8 mouse cellular contexts compared by ENCODE assay signal in genomic region chr11:44211871-44212441, GRCm38 (mm10).
DNase-seq lines count a peak whose midpoint lies in the region; ATAC-seq and TF ChIP-seq lines count a peak whose summit lies in the region.

No protein-coding gene starts in this region.

- no peak overlapping the region for H3K9ac ChIP-seq in ES-Bruce4 (ENCODE audit: low read depth, poor library complexity, severe bottlenecking)
- no peak overlapping the region for H3K9ac ChIP-seq in kidney, postnatal 0 days (ENCODE audit: low read depth, low read length)

- no peaks in the 10 kb centered on the region for H3K36me3 ChIP-seq in ES-Bruce4 (ENCODE audit: control insufficient read depth, insufficient read depth, low read length, poor library complexity, severe bottlenecking)
- H3K36me3 ChIP-seq in kidney, postnatal 0 days (ENCODE audit: insufficient read depth, low read length): no peaks in the 10 kb centered on the region

- 41% methylated on average over 9 of the region's 9 CpGs for WGBS in kidney, postnatal 0 days

- TF ChIP-seq CTCF in ES-Bruce4 (IDR thresholded peaks at IDR 0.05; ENCODE audit: low read depth, low read length): peak; percentile 57
- TF ChIP-seq CTCF in kidney, postnatal 0 days (IDR thresholded peaks at IDR 0.05; ENCODE audit: low read depth): peak; percentile 87

- TF ChIP-seq POLR2A in ES-Bruce4 (IDR thresholded peaks at IDR 0.05; ENCODE audit: insufficient read depth, low read length): no peak

- peak; percentile 46; the same call in 1 of the 2 replicates for ATAC-seq in kidney, postnatal 0 days (replicated peaks; ENCODE audit: low FRiP score, low read depth)

- H3K4me2 ChIP-seq in kidney, postnatal 0 days (ENCODE audit: low read length): no peak overlapping the region

- no peaks in the 10 kb centered on the region for H3K9me3 ChIP-seq in ES-Bruce4 (replicated peaks; ENCODE audit: control insufficient read depth, insufficient read depth, low read length, poor library complexity, severe bottlenecking)
- H3K9me3 ChIP-seq in kidney, postnatal 0 days (replicated peaks; ENCODE audit: low read length): no peaks in the 10 kb centered on the region

- H3K4me3 ChIP-seq in ES-Bruce4 (ENCODE audit: low read depth, low read length): no peak overlapping the region
- no peak overlapping the region for H3K4me3 ChIP-seq in kidney, postnatal 0 days (replicated peaks; ENCODE audit: low read depth, low read length)

- intact Hi-C loops in gastrocnemius, postnatal 36 days (cut with DNase I): loop anchor here (2.0 to 10.0 kb wide), 3 partner anchors 207 to 445 kb away; no protein-coding TSS in a partner anchor

- no peaks in the 10 kb centered on the region for H3K4me1 ChIP-seq in ES-Bruce4 (ENCODE audit: control insufficient read depth, insufficient read depth, low read length)
- no peaks in the 10 kb centered on the region for H3K4me1 ChIP-seq in kidney, postnatal 0 days (replicated peaks; ENCODE audit: insufficient read depth, low read length)

- DNase-seq in A20 (ENCODE audit: low read depth, low spot score): peak; percentile 39
- DNase-seq in cerebellum, postnatal 10 days: peak; percentile 82 to 84
- DNase-seq in gastrocnemius, postnatal 36 days: peak; percentile 18 to 42
- DNase-seq in kidney, postnatal 0 days (ENCODE audit: low spot score): peak; percentile 90
- DNase-seq in lung, postnatal 10 days: peak; percentile 80
- peak; percentile 28 for DNase-seq in skeletal muscle tissue, adult 2 months (ENCODE audit: low read depth, low spot score)
- no peak for DNase-seq in Muller cell, postnatal 12 days (ENCODE audit: inconsistent ontology term)

- no peak overlapping the region for H3K27ac ChIP-seq in ES-Bruce4 (ENCODE audit: insufficient read depth, low read length)
- H3K27ac ChIP-seq in kidney, postnatal 0 days: peak overlapping the region; percentile 62; the same call in 1 of the 2 replicates

- no peaks in the 10 kb centered on the region for H3K27me3 ChIP-seq in ES-Bruce4 (ENCODE audit: control insufficient read depth, insufficient read depth, low read length, poor library complexity, severe bottlenecking)
- H3K27me3 ChIP-seq in kidney, postnatal 0 days (ENCODE audit: insufficient read depth, low read length): no peaks in the 10 kb centered on the region

- no peak for TF ChIP-seq EP300 in ES-Bruce4 (IDR thresholded peaks at IDR 0.05; ENCODE audit: insufficient read depth, low read depth, low read length)
